Mouse (Mus musculus) limb, embryonic 10.5 days (tissue): ENCODE results near the gene Wnt5b. TPM values are rescaled to one million over a fixed set of nuclear protein-coding genes. Genes with fewer than 3 reads are reported as not detected.

Experiments
- DNase-seq: peaks from one replicate; pipeline ENCODE4 v3.0.0-alpha.2; 2017; ENCODE audit warnings: low spot score
- H3K27ac ChIP-seq: fragments of 300-500 bp; sonication (generic); 2 replicates; pipeline ENCODE4 v1.5.1; 2016; ENCODE audit warnings: mild to moderate bottlenecking
- H3K27me3 ChIP-seq: fragments of 300-500 bp; sonication (generic); 2 replicates; pipeline ENCODE4 v1.6.1; 2016; ENCODE audit warnings: low read depth, mild to moderate bottlenecking; ENCODE audit not compliant: poor library complexity, severe bottlenecking
- H3K36me3 ChIP-seq: fragments of 300-500 bp; sonication (generic); 2 replicates; pipeline ENCODE4 v1.6.1; 2016; ENCODE audit warnings: mild to moderate bottlenecking, moderate library complexity
- H3K4me1 ChIP-seq: fragments of 300-500 bp; sonication (generic); 2 replicates; pipeline ENCODE4 v1.6.1; 2016
- H3K4me3 ChIP-seq: fragments of 300-500 bp; sonication (generic); 2 replicates; pipeline ENCODE4 v1.5.1; 2016; ENCODE audit warnings: mild to moderate bottlenecking, moderate library complexity
- H3K9me3 ChIP-seq: fragments of 300-500 bp; sonication (generic); replicated peaks from 2 replicates; pipeline ENCODE4 v1.6.1; 2016; ENCODE audit warnings: mild to moderate bottlenecking
- WGBS: fragments of 180-500 bp; shearing (Covaris S2); methylation state at CpG from one replicate; pipeline ENCODE4 v1.1.7; 2016; 5-methylcytosine and 5-hydroxymethylcytosine counted together
- polyA plus RNA-seq: library from polyadenylated mRNA; unstranded; fragments of >200 nt; fragmentation: Nextera tagmentation; extraction: Ambion mirVana; gene quantifications from 2 replicates; pipeline ENCODE4 v1.2.1, GENCODE M21; 2016

Gene Wnt5b
- polyA plus RNA-seq, 1 experiment from 2014 or later = 17.6 TPM

GRCm38 (mm10) chr6:119416643-119417042 is 127.5 kb downstream of the Wnt5b start:
- DNase-seq = no peak
- Histone ChIP-seq H3K27ac (no peak overlapping the region), H3K4me3 (no peak overlapping the region), H3K4me1 (peaks cover 16% of the 10 kb centered on the region), H3K27me3 (no peaks in the 10 kb centered on the region), H3K9me3 (no peaks in the 10 kb centered on the region), H3K36me3 (no peaks in the 10 kb centered on the region)
- 72% methylated on average over 6 of the region's 6 CpGs for WGBS

GRCm38 (mm10) chr6:119414262-119415043 is 129.7 kb downstream of the Wnt5b start:
- H3K27me3 ChIP-seq = no peaks in the 10 kb centered on the region
- 90% methylated on average over 15 of the region's 15 CpGs for WGBS
- peaks cover 16% of the 10 kb centered on the region for H3K4me1 ChIP-seq
- H3K27ac ChIP-seq = no peak overlapping the region
- H3K36me3 ChIP-seq = no peaks in the 10 kb centered on the region
- no peak for DNase-seq
- H3K4me3 ChIP-seq = no peak overlapping the region
- H3K9me3 ChIP-seq = no peaks in the 10 kb centered on the region

GRCm38 (mm10) chr6:119412588-119412987 is 131.6 kb downstream of the Wnt5b start:
- H3K4me3 ChIP-seq = no peak overlapping the region
- no peaks in the 10 kb centered on the region for H3K27me3 ChIP-seq
- 92% methylated on average over 4 of the region's 4 CpGs for WGBS
- no peaks in the 10 kb centered on the region for H3K36me3 ChIP-seq
- H3K9me3 ChIP-seq = no peaks in the 10 kb centered on the region
- H3K4me1 ChIP-seq = peaks cover 5% of the 10 kb centered on the region; the same call in 1 of the 2 replicates
- H3K27ac ChIP-seq = no peak overlapping the region
- no peak for DNase-seq

GRCm38 (mm10) chr6:119411511-119411910 is 132.6 kb downstream of the Wnt5b start:
- WGBS = 82% methylated on average over 3 of the region's 3 CpGs
- Histone ChIP-seq H3K4me3 (no peak overlapping the region), H3K9me3 (no peaks in the 10 kb centered on the region), H3K27ac (no peak overlapping the region), H3K36me3 (no peaks in the 10 kb centered on the region), H3K27me3 (no peaks in the 10 kb centered on the region), H3K4me1 (no peaks in the 10 kb centered on the region)
- DNase-seq = no peak

- 82% methylated on average over 1 of the region's 1 CpGs for WGBS
- Histone ChIP-seq H3K4me3 (no peak overlapping the region), H3K4me1 (no peaks in the 10 kb centered on the region), H3K9me3 (no peaks in the 10 kb centered on the region), H3K36me3 (no peaks in the 10 kb centered on the region), H3K27me3 (no peaks in the 10 kb centered on the region), H3K27ac (no peak overlapping the region)
- DNase-seq = no peak
Measured at GRCm38 (mm10) chr6:119409766-119410165, 134.4 kb downstream of the Wnt5b start.

- Histone ChIP-seq H3K9me3 (no peaks in the 10 kb centered on the region), H3K27ac (no peak overlapping the region), H3K27me3 (no peaks in the 10 kb centered on the region), H3K4me1 (no peaks in the 10 kb centered on the region), H3K36me3 (no peaks in the 10 kb centered on the region), H3K4me3 (no peak overlapping the region)
- no peak for DNase-seq
- 83% methylated on average over 9 of the region's 9 CpGs for WGBS
Measured at GRCm38 (mm10) chr6:119408582-119408981, 135.6 kb downstream of the Wnt5b start.

- no peak for DNase-seq
- no peaks in the 10 kb centered on the region for H3K27me3 ChIP-seq
- H3K4me1 ChIP-seq = no peaks in the 10 kb centered on the region
- H3K36me3 ChIP-seq = no peaks in the 10 kb centered on the region
- H3K27ac ChIP-seq = no peak overlapping the region
- no peaks in the 10 kb centered on the region for H3K9me3 ChIP-seq
- no peak overlapping the region for H3K4me3 ChIP-seq
- 68% methylated on average over 6 of the region's 6 CpGs for WGBS
Measured at GRCm38 (mm10) chr6:119407818-119408217, 136.3 kb downstream of the Wnt5b start.

GRCm38 (mm10) chr6:119406528-119406927 is 137.6 kb downstream of the Wnt5b start:
- Histone ChIP-seq H3K27me3 (no peaks in the 10 kb centered on the region), H3K36me3 (no peaks in the 10 kb centered on the region), H3K27ac (no peak overlapping the region), H3K4me3 (no peak overlapping the region), H3K9me3 (no peaks in the 10 kb centered on the region), H3K4me1 (no peaks in the 10 kb centered on the region)
- 87% methylated on average over 8 of the region's 8 CpGs for WGBS
- no peak for DNase-seq

GRCm38 (mm10) chr6:119405310-119405709 is 138.8 kb downstream of the Wnt5b start:
- H3K27me3 ChIP-seq = no peaks in the 10 kb centered on the region
- 60% methylated on average over 7 of the region's 7 CpGs for WGBS

GRCm38 (mm10) chr6:119404854-119405253 is 139.3 kb downstream of the Wnt5b start:
- Histone ChIP-seq H3K27me3 (no peaks in the 10 kb centered on the region), H3K27ac (no peak overlapping the region), H3K9me3 (no peaks in the 10 kb centered on the region), H3K36me3 (no peaks in the 10 kb centered on the region), H3K4me1 (no peaks in the 10 kb centered on the region), H3K4me3 (no peak overlapping the region)
- 89% methylated on average over 4 of the region's 4 CpGs for WGBS
- no peak for DNase-seq

More at GRCm38 (mm10) chr6:119405310-119405709, 138.8 kb downstream of the Wnt5b start:
- no peak overlapping the region for H3K4me3 ChIP-seq
- DNase-seq = no peak
- H3K4me1 ChIP-seq = no peaks in the 10 kb centered on the region
- no peak overlapping the region for H3K27ac ChIP-seq
- no peaks in the 10 kb centered on the region for H3K36me3 ChIP-seq
- H3K9me3 ChIP-seq = no peaks in the 10 kb centered on the region

GRCm38 (mm10) chr6:119402976-119403375 is 141.2 kb downstream of the Wnt5b start:
- H3K9me3 ChIP-seq = no peaks in the 10 kb centered on the region
- no peak overlapping the region for H3K27ac ChIP-seq
- no peaks in the 10 kb centered on the region for H3K36me3 ChIP-seq
- H3K4me1 ChIP-seq = no peaks in the 10 kb centered on the region
- no peak overlapping the region for H3K4me3 ChIP-seq
- H3K27me3 ChIP-seq = no peaks in the 10 kb centered on the region
- DNase-seq = no peak
- WGBS = 89% methylated on average over 3 of the region's 3 CpGs

- no peaks in the 10 kb centered on the region for H3K9me3 ChIP-seq
- WGBS = 92% methylated on average over 8 of the region's 8 CpGs
- no peak overlapping the region for H3K4me3 ChIP-seq
- no peaks in the 10 kb centered on the region for H3K36me3 ChIP-seq
- H3K4me1 ChIP-seq = no peaks in the 10 kb centered on the region
- H3K27ac ChIP-seq = no peak overlapping the region
- no peak for DNase-seq
- H3K27me3 ChIP-seq = no peaks in the 10 kb centered on the region
Measured at GRCm38 (mm10) chr6:119401545-119402304, 142.4 kb downstream of the Wnt5b start.

GRCm38 (mm10) chr6:119400649-119401048 is 143.5 kb downstream of the Wnt5b start:
- 93% methylated on average over 3 of the region's 3 CpGs for WGBS
- Histone ChIP-seq H3K4me3 (no peak overlapping the region), H3K36me3 (no peaks in the 10 kb centered on the region), H3K9me3 (no peaks in the 10 kb centered on the region), H3K27ac (no peak overlapping the region), H3K27me3 (no peaks in the 10 kb centered on the region), H3K4me1 (0 out of 2 replicates have a peak, but pooled peaks cover 3% of the 10 kb centered on the region)
- no peak for DNase-seq
